Mouse (Mus musculus) midbrain, embryonic 11.5 days (tissue): Measurements from ENCODE around the gene Pde4b. TPM values are rescaled to one million over a fixed set of nuclear protein-coding genes. Genes with fewer than 3 reads are reported as not detected.

Source experiments
- ATAC-seq: fragments of 200-750 bp; cut with Nextera tagmentation; 2 replicates; pipeline ENCODE4 v1.8.0; 2017; ENCODE audit warnings: moderate TSS enrichment, moderate library complexity; ENCODE audit not compliant: low FRiP score
- DNase-seq: peaks from one replicate; pipeline ENCODE4 v3.0.0; 2015; ENCODE audit warnings: low spot score; ENCODE audit errors: missing footprints
- H3K27ac ChIP-seq: fragments of 300-500 bp; sonication (generic); 2 replicates; pipeline ENCODE4 v1.5.1; 2014; ENCODE audit warnings: low read depth, low read length
- H3K27me3 ChIP-seq: fragments of 300-500 bp; sonication (generic); 2 replicates; pipeline ENCODE4 v1.6.1; 2014; ENCODE audit warnings: mild to moderate bottlenecking, low read length, moderate library complexity, mixed read lengths; ENCODE audit not compliant: control insufficient read depth, insufficient read depth
- H3K36me3 ChIP-seq: fragments of 300-500 bp; sonication (generic); 2 replicates; pipeline ENCODE4 v1.6.1; 2014; ENCODE audit warnings: mild to moderate bottlenecking, low read length, moderate library complexity, mixed read lengths; ENCODE audit not compliant: control insufficient read depth, insufficient read depth
- H3K4me1 ChIP-seq: fragments of 300-500 bp; sonication (generic); 2 replicates; pipeline ENCODE4 v1.6.1; 2014; ENCODE audit warnings: low read length; ENCODE audit not compliant: control insufficient read depth, insufficient read depth
- H3K4me2 ChIP-seq: fragments of 300-500 bp; sonication (generic); 2 replicates; pipeline ENCODE4 v1.6.1; 2014; ENCODE audit warnings: mild to moderate bottlenecking, moderate library complexity
- H3K4me3 ChIP-seq: fragments of 300-500 bp; sonication (generic); 2 replicates; pipeline ENCODE4 v1.5.1; 2014; ENCODE audit warnings: low read depth, low read length
- H3K9ac ChIP-seq: fragments of 300-500 bp; sonication (generic); 2 replicates; pipeline ENCODE4 v1.6.1; 2014; ENCODE audit warnings: low read length
- H3K9me3 ChIP-seq: fragments of 300-500 bp; sonication (generic); 2 replicates; pipeline ENCODE4 v1.6.1; 2016; ENCODE audit warnings: low read length; ENCODE audit not compliant: control insufficient read depth
- WGBS: fragments of 180-500 bp; shearing (Covaris S2); extraction: QIAGEN DNeasy Blood & Tissue Kit; methylation state at CpG from one replicate; pipeline ENCODE4 v1.1.7; 2014; 5-methylcytosine and 5-hydroxymethylcytosine counted together
- polyA plus RNA-seq: library from polyadenylated mRNA; unstranded; fragments of >200 nt; fragmentation: Nextera tagmentation; extraction: Ambion mirVana; gene quantifications from 2 replicates; pipeline ENCODE4 v1.2.1, GENCODE M21; 2014

Pde4b gene
- polyA plus RNA-seq, 1 experiment from 2014 or later, result 7.5 TPM

- Histone ChIP-seq H3K36me3 (no peaks in the 10 kb centered on the region), H3K27ac (no peak overlapping the region), H3K4me1 (peaks cover 18% of the 10 kb centered on the region), H3K9ac (no peak overlapping the region), H3K4me2 (no peak overlapping the region), H3K27me3 (no peaks in the 10 kb centered on the region), H3K4me3 (no peak overlapping the region), H3K9me3 (no peaks in the 10 kb centered on the region)
- ATAC-seq (no peak), DNase-seq (no peak)
- 74% methylated on average over 4 of the region's 4 CpGs for WGBS
Measured at GRCm38 (mm10) chr4:102531729-102532128, 444.4 kb downstream of the Pde4b start.

GRCm38 (mm10) chr4:102533183-102534048 lies 446.1 kb downstream of the Pde4b start:
- no peak overlapping the region for H3K4me3 ChIP-seq
- no peak overlapping the region for H3K9ac ChIP-seq
- H3K4me2 ChIP-seq, result no peak overlapping the region
- peak; percentile 30; the same call in 1 of the 2 replicates for ATAC-seq
- no peak for DNase-seq
- no peaks in the 10 kb centered on the region for H3K27me3 ChIP-seq
- H3K36me3 ChIP-seq, result no peaks in the 10 kb centered on the region
- WGBS, result 64% methylated on average over 8 of the region's 8 CpGs
- H3K27ac ChIP-seq, result peak overlapping the region; percentile 1; the same call in 1 of the 2 replicates
- peaks cover 18% of the 10 kb centered on the region for H3K4me1 ChIP-seq
- H3K9me3 ChIP-seq, result no peaks in the 10 kb centered on the region

- Histone ChIP-seq H3K36me3 (no peaks in the 10 kb centered on the region), H3K4me2 (no peak overlapping the region), H3K9ac (no peak overlapping the region), H3K27ac (peak overlapping the region; percentile 1; the same call in 1 of the 2 replicates), H3K4me3 (no peak overlapping the region), H3K27me3 (no peaks in the 10 kb centered on the region), H3K9me3 (no peaks in the 10 kb centered on the region), H3K4me1 (peaks cover 14% of the 10 kb centered on the region)
- 40% methylated on average over 5 of the region's 5 CpGs for WGBS
- ATAC-seq (peak; percentile 85), DNase-seq (no peak)
Measured at GRCm38 (mm10) chr4:102534049-102534730, 446.8 kb downstream of the Pde4b start.

GRCm38 (mm10) chr4:102535886-102536285 lies 448.5 kb downstream of the Pde4b start:
- H3K9ac ChIP-seq, result no peak overlapping the region
- no peaks in the 10 kb centered on the region for H3K36me3 ChIP-seq
- no peak overlapping the region for H3K27ac ChIP-seq
- DNase-seq (no peak), ATAC-seq (no peak)
- no peak overlapping the region for H3K4me3 ChIP-seq
- WGBS, result 79% methylated on average over 3 of the region's 3 CpGs
- peaks cover 14% of the 10 kb centered on the region for H3K4me1 ChIP-seq
- no peak overlapping the region for H3K4me2 ChIP-seq
- H3K27me3 ChIP-seq, result no peaks in the 10 kb centered on the region
- H3K9me3 ChIP-seq, result no peaks in the 10 kb centered on the region

GRCm38 (mm10) chr4:102538266-102538665 lies 450.9 kb downstream of the Pde4b start:
- Histone ChIP-seq H3K9ac (no peak overlapping the region), H3K9me3 (no peaks in the 10 kb centered on the region), H3K27ac (no peak overlapping the region), H3K27me3 (no peaks in the 10 kb centered on the region), H3K4me3 (no peak overlapping the region), H3K4me1 (peaks cover 12% of the 10 kb centered on the region), H3K36me3 (no peaks in the 10 kb centered on the region), H3K4me2 (no peak overlapping the region)
- DNase-seq, result no peak
- ATAC-seq, result no peak
- WGBS, result 88% methylated on average over 1 of the region's 1 CpGs

- WGBS, result 69% methylated on average over 2 of the region's 2 CpGs
- ATAC-seq (no peak), DNase-seq (no peak)
Measured at GRCm38 (mm10) chr4:102538793-102539192, 451.4 kb downstream of the Pde4b start.

GRCm38 (mm10) chr4:102539598-102540180 lies 452.3 kb downstream of the Pde4b start:
- Histone ChIP-seq H3K9me3 (no peaks in the 10 kb centered on the region), H3K4me3 (no peak overlapping the region), H3K4me1 (peaks cover under 1% of the 10 kb centered on the region; the same call in 1 of the 2 replicates), H3K27me3 (no peaks in the 10 kb centered on the region), H3K36me3 (no peaks in the 10 kb centered on the region), H3K4me2 (no peak overlapping the region), H3K9ac (no peak overlapping the region), H3K27ac (no peak overlapping the region)
- 85% methylated on average over 5 of the region's 5 CpGs for WGBS
- no peak for ATAC-seq
- DNase-seq, result no peak

More at GRCm38 (mm10) chr4:102538793-102539192, 451.4 kb downstream of the Pde4b start:
- no peaks in the 10 kb centered on the region for H3K9me3 ChIP-seq
- H3K27me3 ChIP-seq, result no peaks in the 10 kb centered on the region
- H3K4me3 ChIP-seq, result no peak overlapping the region
- no peaks in the 10 kb centered on the region for H3K36me3 ChIP-seq
- peaks cover 8% of the 10 kb centered on the region for H3K4me1 ChIP-seq
- no peak overlapping the region for H3K4me2 ChIP-seq
- no peak overlapping the region for H3K9ac ChIP-seq
- no peak overlapping the region for H3K27ac ChIP-seq

- Histone ChIP-seq H3K36me3 (no peaks in the 10 kb centered on the region), H3K27ac (no peak overlapping the region), H3K4me1 (no peaks in the 10 kb centered on the region), H3K9me3 (no peaks in the 10 kb centered on the region), H3K4me3 (no peak overlapping the region), H3K27me3 (no peaks in the 10 kb centered on the region), H3K9ac (no peak overlapping the region), H3K4me2 (no peak overlapping the region)
- ATAC-seq (no peak), DNase-seq (no peak)
- WGBS, result 89% methylated on average over 3 of the region's 3 CpGs
Measured at GRCm38 (mm10) chr4:102542976-102543375, 455.6 kb downstream of the Pde4b start.

GRCm38 (mm10) chr4:102545226-102545625 lies 457.9 kb downstream of the Pde4b start:
- WGBS, result 89% methylated on average over 4 of the region's 4 CpGs
- H3K27ac ChIP-seq, result no peak overlapping the region
- H3K4me1 ChIP-seq, result no peaks in the 10 kb centered on the region
- H3K9me3 ChIP-seq, result no peaks in the 10 kb centered on the region
- no peak overlapping the region for H3K4me3 ChIP-seq
- H3K9ac ChIP-seq, result no peak overlapping the region
- no peaks in the 10 kb centered on the region for H3K27me3 ChIP-seq
- DNase-seq (no peak), ATAC-seq (no peak)
- no peak overlapping the region for H3K4me2 ChIP-seq
- no peaks in the 10 kb centered on the region for H3K36me3 ChIP-seq
